Comparison of ENCODE assay signal across 14 mouse cellular contexts in the genomic region with DNA sequence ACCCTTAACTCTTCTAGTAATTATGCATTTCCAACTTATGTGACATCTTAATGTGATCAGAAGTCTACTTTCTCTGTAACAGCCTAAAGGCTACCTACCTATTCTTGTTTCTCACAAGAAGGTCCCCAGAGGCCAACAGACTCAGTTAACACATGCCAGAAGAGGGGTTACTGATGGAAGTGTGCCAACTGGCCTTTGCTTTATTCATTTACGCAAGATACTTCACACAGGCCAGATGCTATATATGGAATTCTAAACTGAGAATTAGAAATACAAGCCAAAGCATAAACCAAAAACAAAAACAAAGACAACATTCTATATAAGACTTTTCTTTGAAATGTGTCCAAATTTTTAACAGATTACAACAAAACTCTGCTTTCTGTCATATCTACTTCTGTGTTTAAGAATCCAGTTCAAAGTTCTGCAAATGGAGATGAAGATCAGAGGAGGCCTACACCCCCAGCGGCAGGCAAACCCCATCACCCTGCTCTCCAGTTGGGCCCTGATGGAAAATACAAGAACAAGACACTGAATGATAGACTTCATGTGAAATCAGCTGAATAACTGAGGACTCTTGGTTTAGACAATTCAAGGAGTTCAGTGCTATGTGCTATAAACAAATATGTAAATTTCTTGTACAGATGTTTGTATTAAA.
"Had no signal": no experiment of that assay in that cellular context is flagged by ENCODE, and none has a peak within 500 bp of the region (broad histone marks: within the 10 kb centered on the region; RNA-seq: fewer than 3 reads in every experiment).

No protein-coding gene starts in this region.

- H3K27me3 ChIP-seq: limb, embryonic 12.5 days; limb, embryonic 15.5 days; liver, embryonic 13.5 days had no signal

- H3K4me1 ChIP-seq: limb, embryonic 15.5 days; liver, embryonic 13.5 days had no signal

- H3K36me3 ChIP-seq: limb, embryonic 12.5 days; limb, embryonic 15.5 days had no signal

- H3K9ac ChIP-seq: limb, embryonic 12.5 days; limb, embryonic 15.5 days; liver, embryonic 13.5 days had no signal

- DNase-seq: kidney, adult 18-20 months; kidney, adult 9 months; layer of hippocampus, postnatal 36 days; left cerebral cortex, postnatal 4 days; liver, embryonic 13.5 days; lung, postnatal 10 days; lung, postnatal 4 days; midbrain, embryonic 14.5 days; thymus, postnatal 25 days had no signal

- H3K9me3 ChIP-seq: limb, embryonic 12.5 days; limb, embryonic 15.5 days; liver, embryonic 13.5 days had no signal

- H3K27ac ChIP-seq: limb, embryonic 12.5 days; limb, embryonic 15.5 days; liver, embryonic 13.5 days had no signal

- H3K4me3 ChIP-seq: limb, embryonic 12.5 days; limb, embryonic 15.5 days; liver, embryonic 13.5 days had no signal

- H3K4me2 ChIP-seq: limb, embryonic 12.5 days; limb, embryonic 15.5 days; liver, embryonic 13.5 days; midbrain, embryonic 11.5 days had no signal

- ATAC-seq: inflammation-experienced regulatory T-cells, adult 6 months; intestine, embryonic 16.5 days had no signal
